In genomic region chr4:150887903-150888302, GRCm38 (mm10) we compare ENCODE assay signal across 18 mouse cellular contexts. TPM values are rescaled to one million over a fixed set of nuclear protein-coding genes. Genes with fewer than 3 reads are reported as not detected.
"Had no signal": no experiment of that assay in that cellular context is flagged by ENCODE, and none has a peak within 500 bp of the region (broad histone marks: within the 10 kb centered on the region; RNA-seq: fewer than 3 reads in every experiment).

No protein-coding gene starts in this region.

- H3K36me3 ChIP-seq: liver, embryonic 15.5 days; midbrain, embryonic 13.5 days; midbrain, embryonic 15.5 days; neural tube, embryonic 12.5 days; stomach, embryonic 15.5 days had no signal

- H3K9me3 ChIP-seq: liver, embryonic 15.5 days; megakaryocyte, embryonic 14.5 days; midbrain, embryonic 13.5 days; midbrain, embryonic 15.5 days; neural tube, embryonic 12.5 days; stomach, embryonic 15.5 days had no signal

- H3K4me2 ChIP-seq: liver, embryonic 15.5 days; midbrain, embryonic 11.5 days; midbrain, embryonic 13.5 days; midbrain, embryonic 15.5 days; neural tube, embryonic 12.5 days; stomach, embryonic 15.5 days had no signal

- H3K9ac ChIP-seq: liver, embryonic 15.5 days; liver, postnatal 0 days; midbrain, embryonic 13.5 days; midbrain, embryonic 15.5 days; neural tube, embryonic 12.5 days; stomach, embryonic 15.5 days had no signal

- H3K27me3 ChIP-seq: liver, embryonic 15.5 days; midbrain, embryonic 13.5 days; midbrain, embryonic 15.5 days; stomach, embryonic 15.5 days had no signal

- ATAC-seq: midbrain, embryonic 13.5 days; midbrain, embryonic 15.5 days had no signal

- DNase-seq: lung, adult 2 months; lung, postnatal 10 days; right cerebral cortex, postnatal 14 days; thymus, adult 2 months; thymus, postnatal 25 days; thymus, postnatal 4 days had no signal

- H3K4me3 ChIP-seq: liver, embryonic 15.5 days; megakaryocyte, embryonic 14.5 days; midbrain, embryonic 13.5 days; midbrain, embryonic 15.5 days; neural tube, embryonic 12.5 days; stomach, embryonic 15.5 days had no signal

- H3K27ac ChIP-seq: macrophage; midbrain, embryonic 13.5 days; midbrain, embryonic 15.5 days; neural tube, embryonic 12.5 days; stomach, embryonic 15.5 days; stomach, postnatal 0 days had no signal

- H3K4me1 ChIP-seq: megakaryocyte, embryonic 14.5 days; midbrain, embryonic 13.5 days; midbrain, embryonic 15.5 days had no signal

RNA-seq across cellular contexts. Expression of gene Tnfrsf9, which starts 26.5 kb away (rescaled TPM):
- total RNA-seq: megakaryocyte progenitor cell, adult 5-6 weeks; midbrain, postnatal 0 days had no signal
